In the genomic region with DNA sequence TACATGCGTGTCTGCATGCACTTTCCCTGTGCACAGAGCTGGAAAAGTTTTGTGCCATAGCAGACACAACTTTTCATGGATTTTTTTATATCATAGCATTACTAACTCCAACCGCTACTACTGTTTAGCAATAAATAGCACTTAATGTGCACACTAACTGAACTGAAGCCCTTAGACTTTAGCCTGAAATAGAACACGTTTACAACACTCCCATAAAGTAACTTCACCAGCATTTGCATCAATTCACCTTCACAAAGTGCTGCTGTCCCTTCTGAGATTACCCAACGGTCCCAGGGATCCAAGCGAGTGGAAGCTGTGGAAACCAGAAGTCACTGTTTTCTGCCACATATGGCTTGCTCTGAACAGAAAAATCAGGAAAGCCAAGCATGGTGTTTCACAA, we compare ENCODE assay signal across 26 mouse cellular contexts.
"Had no signal": no experiment of that assay in that cellular context is flagged by ENCODE, and none has a peak within 500 bp of the region (broad histone marks: within the 10 kb centered on the region; RNA-seq: fewer than 3 reads in every experiment).

No protein-coding gene starts in this region.

- H3K27ac ChIP-seq: heart, embryonic 13.5 days; heart, embryonic 15.5 days; hindbrain, embryonic 14.5 days; kidney, embryonic 15.5 days; kidney, postnatal 0 days; layer of hippocampus, adult 2 months; left cerebral cortex, adult 2 months; limb, embryonic 10.5 days; limb, embryonic 12.5 days; liver, embryonic 13.5 days; liver, embryonic 15.5 days had no signal

- H3K4me3 ChIP-seq: heart, embryonic 13.5 days; heart, embryonic 15.5 days; kidney, embryonic 15.5 days; layer of hippocampus, adult 2 months; left cerebral cortex, adult 2 months; limb, embryonic 10.5 days; limb, embryonic 12.5 days; liver, embryonic 13.5 days; liver, embryonic 15.5 days had no signal

- H3K4me1 ChIP-seq: liver, embryonic 13.5 days; liver, embryonic 15.5 days had no signal

- H3K36me3 ChIP-seq: heart, embryonic 15.5 days; kidney, embryonic 15.5 days; limb, embryonic 12.5 days; liver, embryonic 13.5 days; liver, embryonic 15.5 days had no signal

- DNase-seq: forebrain, postnatal 0 days; gastrocnemius, postnatal 14 days; gastrocnemius, postnatal 36 days; heart, adult 18-20 months; heart, postnatal 14 days; heart, postnatal 36 days; kidney, adult 11 months; kidney, adult 2 months; kidney, adult 9 months; kidney, postnatal 14 days; kidney, postnatal 4 days; liver; liver, embryonic 13.5 days had no signal

- H3K9me3 ChIP-seq: heart, embryonic 15.5 days; kidney, embryonic 15.5 days; limb, embryonic 10.5 days; liver, embryonic 15.5 days had no signal

- ATAC-seq: forebrain, postnatal 0 days; hindbrain, embryonic 16.5 days; inflammation-experienced regulatory T-cells, adult 6 months had no signal

- H3K9ac ChIP-seq: forebrain, postnatal 0 days; heart, embryonic 13.5 days; heart, embryonic 15.5 days; hindbrain, embryonic 14.5 days; kidney, embryonic 15.5 days; limb, embryonic 12.5 days; liver, embryonic 13.5 days; liver, embryonic 15.5 days had no signal

- H3K4me2 ChIP-seq: heart, embryonic 13.5 days; heart, embryonic 15.5 days; hindbrain, embryonic 14.5 days; kidney, embryonic 15.5 days; limb, embryonic 12.5 days; liver, embryonic 11.5 days; liver, embryonic 13.5 days; liver, embryonic 15.5 days had no signal

- H3K27me3 ChIP-seq: heart, embryonic 13.5 days; heart, embryonic 15.5 days; kidney, embryonic 15.5 days had no signal
